Mouse (Mus musculus): Measurements from ENCODE around the gene Amz2. TPM values are rescaled to one million over a fixed set of nuclear protein-coding genes. Genes with fewer than 3 reads are reported as not detected.

The Amz2 gene
- polyA plus RNA-seq, 1 experiment from 2014 or later, result 48.7 TPM

DNA sequence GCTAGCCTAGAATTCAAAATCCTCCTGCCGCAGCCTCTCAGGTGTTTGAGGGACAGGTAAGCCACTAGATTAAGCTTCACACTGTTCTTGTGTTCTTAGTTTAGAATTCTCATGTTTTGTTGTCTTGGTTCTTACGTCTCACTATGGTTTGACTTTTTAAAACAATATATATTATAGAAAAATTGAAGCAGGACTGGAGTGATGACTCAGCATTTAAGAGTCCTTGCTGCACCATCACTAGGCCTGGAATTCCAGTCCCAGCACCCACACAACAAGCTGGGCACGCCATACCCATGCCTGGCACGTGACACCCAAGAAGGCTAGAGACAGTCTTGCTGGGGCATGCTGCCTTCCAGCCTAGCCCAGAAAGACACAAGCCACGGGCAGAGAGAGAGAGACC is 19.3 kb upstream of the Amz2 start:
- H3K4me1 ChIP-seq, result no peaks in the 10 kb centered on the region
- no peaks in the 10 kb centered on the region for H3K27me3 ChIP-seq (replicated peaks)
- WGBS, result 94% methylated on average over 5 of the region's 5 CpGs
- H3K4me2 ChIP-seq (replicated peaks), result no peak overlapping the region
- H3K9me3 ChIP-seq, result no peaks in the 10 kb centered on the region
- H3K4me3 ChIP-seq, result no peak overlapping the region
- H3K9ac ChIP-seq, result no peak overlapping the region
- no peaks in the 10 kb centered on the region for H3K36me3 ChIP-seq
- no peak for ATAC-seq (ENCODE audit: low FRiP score, low read depth)
- no peak overlapping the region for H3K27ac ChIP-seq

- Histone ChIP-seq H3K27ac (no peak overlapping the region), H3K9me3 (no peaks in the 10 kb centered on the region), H3K36me3 (no peaks in the 10 kb centered on the region), H3K4me1 (no peaks in the 10 kb centered on the region), H3K4me2 (replicated peaks) (no peak overlapping the region), H3K4me3 (no peak overlapping the region), H3K9ac (no peak overlapping the region), H3K27me3 (replicated peaks) (no peaks in the 10 kb centered on the region)
- no peak for ATAC-seq (ENCODE audit: low FRiP score, low read depth)
- WGBS, result 92% methylated on average over 15 of the region's 15 CpGs
Measured at GRCm38 (mm10) chr11:109410197-109410980, 15.4 kb upstream of the Amz2 start.

GRCm38 (mm10) chr11:109413617-109414016 is 12.1 kb upstream of the Amz2 start, which contains the start of gene 9930022D16Rik:
9930022D16Rik (plus strand) TSS chr11:109413917.
- Histone ChIP-seq H3K27ac (no peak within 1 kb of the TSS), H3K9me3 (no peaks in the 10 kb centered on the region)
- no peak for ATAC-seq (ENCODE audit: low FRiP score, low read depth)

DNA sequence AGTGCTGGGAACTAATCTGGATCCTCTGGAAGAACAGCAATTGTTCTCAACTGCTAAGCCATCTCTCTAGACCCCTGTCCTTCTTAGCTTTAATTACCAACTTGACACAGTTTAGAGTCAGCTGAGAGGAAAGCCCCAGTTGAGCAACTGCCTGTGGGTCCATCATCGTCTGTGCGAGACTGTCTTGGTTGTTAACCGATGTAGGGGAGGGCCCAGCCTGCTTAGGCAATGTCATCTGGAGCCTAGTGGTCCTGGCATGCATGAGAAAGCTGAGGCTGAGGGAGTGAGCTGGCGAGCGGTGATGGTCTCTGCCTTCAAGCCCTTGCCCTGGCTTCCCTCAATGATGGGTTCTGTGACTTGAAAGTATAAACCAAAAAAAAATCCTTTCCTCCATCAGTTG is 10.9 kb upstream of the Amz2 start:
- 89% methylated on average over 5 of the region's 5 CpGs for WGBS

More at GRCm38 (mm10) chr11:109413617-109414016, 12.1 kb upstream of the Amz2 start, which contains the start of gene 9930022D16Rik:
- 82% methylated on average over 6 of the region's 6 CpGs for WGBS
- Histone ChIP-seq H3K4me2 (replicated peaks) (no peak within 1 kb of the TSS), H3K9ac (no peak within 1 kb of the TSS), H3K4me3 (no peak within 1 kb of the TSS), H3K27me3 (replicated peaks) (no peaks in the 10 kb centered on the region), H3K4me1 (no peaks in the 10 kb centered on the region), H3K36me3 (no peaks in the 10 kb centered on the region)

GRCm38 (mm10) chr11:109416709-109417420 is 8.9 kb upstream of the Amz2 start:
- no peaks in the 10 kb centered on the region for H3K36me3 ChIP-seq
- no peak overlapping the region for H3K4me3 ChIP-seq
- no peaks in the 10 kb centered on the region for H3K9me3 ChIP-seq
- no peak for ATAC-seq (ENCODE audit: low FRiP score, low read depth)
- H3K4me1 ChIP-seq, result no peaks in the 10 kb centered on the region
- no peak overlapping the region for H3K9ac ChIP-seq
- WGBS, result 87% methylated on average over 8 of the region's 8 CpGs
- H3K27ac ChIP-seq, result no peak overlapping the region
- H3K4me2 ChIP-seq (replicated peaks), result no peak overlapping the region
- H3K27me3 ChIP-seq (replicated peaks), result no peaks in the 10 kb centered on the region

More for the DNA sequence above, 10.9 kb upstream of the Amz2 start:
- no peak overlapping the region for H3K4me2 ChIP-seq (replicated peaks)
- H3K9me3 ChIP-seq, result no peaks in the 10 kb centered on the region
- H3K27ac ChIP-seq, result no peak overlapping the region
- H3K36me3 ChIP-seq, result no peaks in the 10 kb centered on the region
- H3K27me3 ChIP-seq (replicated peaks), result no peaks in the 10 kb centered on the region
- no peak overlapping the region for H3K4me3 ChIP-seq
- no peak for ATAC-seq (ENCODE audit: low FRiP score, low read depth)
- no peak overlapping the region for H3K9ac ChIP-seq
- no peaks in the 10 kb centered on the region for H3K4me1 ChIP-seq

- no peak overlapping the region for H3K27ac ChIP-seq
- H3K9me3 ChIP-seq, result 0 out of 2 replicates have a peak, but pooled peaks cover 4% of the 10 kb centered on the region
- no peaks in the 10 kb centered on the region for H3K27me3 ChIP-seq (replicated peaks)
- H3K4me3 ChIP-seq, result no peak overlapping the region
- WGBS, result 90% methylated on average over 9 of the region's 9 CpGs
- no peaks in the 10 kb centered on the region for H3K4me1 ChIP-seq
- no peaks in the 10 kb centered on the region for H3K36me3 ChIP-seq
- no peak overlapping the region for H3K4me2 ChIP-seq (replicated peaks)
- no peak overlapping the region for H3K9ac ChIP-seq
- ATAC-seq (ENCODE audit: low FRiP score, low read depth), result no peak
Measured at GRCm38 (mm10) chr11:109417472-109418040, 8.2 kb upstream of the Amz2 start.

- no peaks in the 10 kb centered on the region for H3K36me3 ChIP-seq
- WGBS, result 48% methylated on average over 4 of the region's 4 CpGs
- no peak overlapping the region for H3K4me3 ChIP-seq
- no peak for ATAC-seq (ENCODE audit: low FRiP score, low read depth)
- H3K4me1 ChIP-seq, result no peaks in the 10 kb centered on the region
- H3K27ac ChIP-seq, result no peak overlapping the region
- H3K27me3 ChIP-seq (replicated peaks), result no peaks in the 10 kb centered on the region
- no peak overlapping the region for H3K9ac ChIP-seq
- H3K9me3 ChIP-seq, result 0 out of 2 replicates have a peak, but pooled peaks cover 4% of the 10 kb centered on the region
- H3K4me2 ChIP-seq (replicated peaks), result no peak overlapping the region
Measured at GRCm38 (mm10) chr11:109419461-109419860, 6.3 kb upstream of the Amz2 start.

DNA sequence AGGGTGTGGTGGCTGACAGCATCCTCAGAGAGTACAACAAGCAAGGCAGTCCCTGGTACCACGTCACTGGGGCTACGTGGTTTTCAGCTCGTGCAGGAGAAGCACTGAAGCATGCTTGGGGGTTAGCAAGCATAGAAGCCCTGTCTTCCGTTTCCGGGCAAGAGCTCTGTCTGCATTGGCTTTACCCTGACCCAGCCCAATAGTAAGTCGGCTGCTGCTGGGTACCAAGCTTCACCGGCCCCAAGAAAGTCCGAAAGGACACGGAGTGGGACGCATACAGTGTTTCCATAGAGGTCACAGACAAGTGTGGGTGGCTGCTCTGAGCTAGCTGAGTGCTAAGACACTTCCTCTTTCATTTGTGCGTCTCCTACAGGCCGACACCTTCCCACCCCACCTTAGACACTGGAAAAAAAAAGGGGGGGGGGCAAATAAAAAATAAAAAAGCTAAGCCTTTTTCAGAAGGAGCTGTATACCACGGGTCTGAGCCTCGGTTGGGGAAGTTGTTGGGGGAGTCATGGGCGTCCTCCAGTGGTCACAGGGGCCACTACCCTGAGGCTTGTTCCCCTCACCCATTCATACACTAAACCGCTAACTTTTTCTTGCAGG is 5.7 kb upstream of the Amz2 start:
- H3K27me3 ChIP-seq (replicated peaks), result no peaks in the 10 kb centered on the region
- H3K9ac ChIP-seq, result no peak overlapping the region
- no peaks in the 10 kb centered on the region for H3K4me1 ChIP-seq
- no peak for ATAC-seq (ENCODE audit: low FRiP score, low read depth)
- H3K27ac ChIP-seq, result no peak overlapping the region
- WGBS, result 58% methylated on average over 16 of the region's 16 CpGs
- H3K4me3 ChIP-seq, result no peak overlapping the region
- no peak overlapping the region for H3K4me2 ChIP-seq (replicated peaks)
- H3K36me3 ChIP-seq, result no peaks in the 10 kb centered on the region
- H3K9me3 ChIP-seq, result 0 out of 2 replicates have a peak, but pooled peaks cover 4% of the 10 kb centered on the region

DNA sequence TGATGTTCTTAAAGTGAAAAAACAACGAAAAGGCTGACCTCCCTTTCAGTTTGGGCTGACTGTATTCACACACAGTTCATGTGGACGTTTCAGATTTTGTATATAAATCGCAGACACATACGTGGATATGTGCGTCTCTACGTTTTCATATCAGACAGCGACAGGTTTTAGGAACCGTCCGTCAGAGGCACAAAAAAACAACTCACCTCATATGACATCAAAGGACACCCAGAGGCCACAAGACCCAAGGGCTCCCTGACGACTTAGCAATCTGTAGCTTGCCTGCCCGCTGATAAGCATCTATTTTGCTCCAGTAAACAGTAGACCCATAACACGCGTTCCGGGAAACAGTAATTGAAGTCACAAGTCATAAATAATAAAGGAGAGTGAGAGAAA is 5.2 kb upstream of the Amz2 start:
- Histone ChIP-seq H3K27ac (no peak overlapping the region), H3K4me1 (no peaks in the 10 kb centered on the region), H3K9me3 (0 out of 2 replicates have a peak, but pooled peaks cover 4% of the 10 kb centered on the region), H3K4me2 (replicated peaks) (no peak overlapping the region), H3K9ac (no peak overlapping the region), H3K36me3 (no peaks in the 10 kb centered on the region), H3K27me3 (replicated peaks) (no peaks in the 10 kb centered on the region), H3K4me3 (no peak overlapping the region)
- ATAC-seq (ENCODE audit: low FRiP score, low read depth), result no peak
- WGBS, result 86% methylated on average over 14 of the region's 14 CpGs

- no peak for ATAC-seq (ENCODE audit: low FRiP score, low read depth)
- no peak overlapping the region for H3K4me3 ChIP-seq
- no peaks in the 10 kb centered on the region for H3K27me3 ChIP-seq (replicated peaks)
- no peak overlapping the region for H3K27ac ChIP-seq
- no peaks in the 10 kb centered on the region for H3K4me1 ChIP-seq
- WGBS, result 81% methylated on average over 5 of the region's 5 CpGs
- 0 out of 2 replicates have a peak, but pooled peaks cover 4% of the 10 kb centered on the region for H3K9me3 ChIP-seq
- no peak overlapping the region for H3K4me2 ChIP-seq (replicated peaks)
- H3K9ac ChIP-seq, result no peak overlapping the region
- H3K36me3 ChIP-seq, result no peaks in the 10 kb centered on the region
Measured at GRCm38 (mm10) chr11:109421205-109421604, 4.5 kb upstream of the Amz2 start.

GRCm38 (mm10) chr11:109422263-109422662 is 3.5 kb upstream of the Amz2 start:
- Histone ChIP-seq H3K36me3 (no peaks in the 10 kb centered on the region), H3K9ac (no peak overlapping the region), H3K9me3 (0 out of 2 replicates have a peak, but pooled peaks cover 4% of the 10 kb centered on the region), H3K4me2 (replicated peaks) (no peak overlapping the region), H3K27me3 (replicated peaks) (no peaks in the 10 kb centered on the region), H3K27ac (no peak overlapping the region), H3K4me1 (peaks cover 8% of the 10 kb centered on the region; the same call in 1 of the 2 replicates), H3K4me3 (no peak overlapping the region)
- 99% methylated on average over 4 of the region's 4 CpGs for WGBS
- no peak for ATAC-seq (ENCODE audit: low FRiP score, low read depth)

DNA sequence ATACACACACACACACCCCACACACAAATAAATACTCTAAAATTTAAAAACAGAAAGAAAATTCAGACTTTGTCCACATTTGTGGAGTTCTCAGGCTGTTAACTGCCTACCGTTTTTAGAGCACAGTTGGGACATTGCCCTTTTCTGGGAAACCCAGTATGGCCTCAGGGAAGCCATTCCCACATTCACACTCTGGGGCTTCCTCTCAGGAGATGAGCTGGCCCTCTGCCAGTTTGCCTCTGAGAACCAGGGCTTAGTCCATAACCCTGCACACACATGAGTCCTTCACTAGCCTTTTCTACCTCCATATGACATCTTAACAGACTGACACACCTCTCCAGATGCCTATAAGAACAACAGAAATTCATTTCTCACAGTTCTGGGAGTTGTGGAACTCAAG is 2.5 kb upstream of the Amz2 start:
- Histone ChIP-seq H3K4me2 (replicated peaks) (no peak overlapping the region), H3K27ac (no peak overlapping the region), H3K4me3 (no peak overlapping the region), H3K36me3 (no peaks in the 10 kb centered on the region), H3K9ac (no peak overlapping the region), H3K4me1 (peaks cover 10% of the 10 kb centered on the region; the same call in 1 of the 2 replicates), H3K9me3 (0 out of 2 replicates have a peak, but pooled peaks cover 4% of the 10 kb centered on the region), H3K27me3 (replicated peaks) (no peaks in the 10 kb centered on the region)
- ATAC-seq (ENCODE audit: low FRiP score, low read depth), result no peak
- 81% methylated on average over 1 of the region's 1 CpGs for WGBS

All from neural tube, embryonic 12.5 days (tissue).